Mouse (Mus musculus) stomach, embryonic 16.5 days (tissue): Measurements from ENCODE around the gene Cep70. TPM values are rescaled to one million over a fixed set of nuclear protein-coding genes. Genes with fewer than 3 reads are reported as not detected.
A peak's percentile ranks its signal among the peaks of the same experiment; 100 is the strongest.

Source experiments
- ATAC-seq: fragments of 200-750 bp; cut with Nextera tagmentation; 2 replicates; pipeline ENCODE4 v1.8.0; 2017; ENCODE audit warnings: moderate number of reproducible peaks, moderate TSS enrichment; ENCODE audit not compliant: insufficient read depth, low FRiP score
- H3K27ac ChIP-seq: fragments of 300-500 bp; sonication (generic); 2 replicates; pipeline ENCODE4 v1.5.1; 2014; ENCODE audit warnings: low read length
- H3K27me3 ChIP-seq: fragments of 300-500 bp; sonication (generic); 2 replicates; pipeline ENCODE4 v1.6.1; 2014; ENCODE audit warnings: low read length, control low read depth, mixed read lengths; ENCODE audit not compliant: control insufficient read depth, insufficient read depth
- H3K36me3 ChIP-seq: fragments of 300-500 bp; sonication (generic); 2 replicates; pipeline ENCODE4 v1.6.1; 2014; ENCODE audit warnings: low read length; ENCODE audit not compliant: control insufficient read depth, insufficient read depth
- H3K4me1 ChIP-seq: fragments of 300-500 bp; sonication (generic); 2 replicates; pipeline ENCODE4 v1.6.1; 2014; ENCODE audit warnings: low read length, control low read depth, mixed read lengths; ENCODE audit not compliant: control insufficient read depth, insufficient read depth
- H3K4me2 ChIP-seq: fragments of 300-500 bp; sonication (generic); 2 replicates; pipeline ENCODE4 v1.6.1; 2014; ENCODE audit warnings: low read depth, low read length, mixed read lengths
- H3K4me3 ChIP-seq: fragments of 300-500 bp; sonication (generic); replicated peaks from 2 replicates; pipeline ENCODE4 v1.5.1; 2014; ENCODE audit warnings: mild to moderate bottlenecking, low read length
- H3K9ac ChIP-seq: fragments of 300-500 bp; sonication (generic); 2 replicates; pipeline ENCODE4 v1.6.1; 2014; ENCODE audit warnings: low read length
- H3K9me3 ChIP-seq: fragments of 300-500 bp; sonication (generic); replicated peaks from 2 replicates; pipeline ENCODE4 v1.6.1; 2016; ENCODE audit warnings: low read length, control low read depth; ENCODE audit not compliant: control insufficient read depth
- WGBS: fragments of 180-500 bp; shearing (Covaris S2); extraction: QIAGEN DNeasy Blood & Tissue Kit; methylation state at CpG from one replicate; pipeline ENCODE4 v1.1.7; 2014; 5-methylcytosine and 5-hydroxymethylcytosine counted together
- polyA plus RNA-seq: library from polyadenylated mRNA; unstranded; fragments of >200 nt; fragmentation: Nextera tagmentation; extraction: Ambion mirVana; gene quantifications from 2 replicates; pipeline ENCODE4 v1.2.1, GENCODE M21; 2015

Gene Cep70
- polyA plus RNA-seq, 1 experiment from 2014 or later = 23.9 TPM

DNA sequence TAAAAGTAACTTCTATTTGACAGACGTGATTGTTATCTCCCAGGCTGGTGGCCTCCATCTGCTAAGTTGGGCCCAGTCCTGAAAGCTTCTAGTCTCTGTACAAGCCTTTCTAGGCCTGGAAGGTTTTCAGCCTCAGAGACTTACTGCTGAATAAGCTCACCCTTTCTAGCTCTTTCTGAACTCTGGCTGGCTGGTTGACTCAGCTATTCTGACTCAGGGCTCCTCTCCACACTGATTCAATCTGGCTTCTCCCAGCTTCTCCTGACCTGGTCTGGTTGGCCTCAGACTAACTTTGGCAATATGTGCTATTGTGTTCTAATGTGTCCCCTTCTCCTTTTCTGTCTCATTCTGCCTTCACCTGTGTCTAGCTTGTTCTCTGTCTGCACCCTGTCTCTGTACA is 3.9 kb upstream of the Cep70 start:
- no peak overlapping the region for H3K4me3 ChIP-seq
- H3K9ac ChIP-seq = no peak overlapping the region
- H3K27me3 ChIP-seq = no peaks in the 10 kb centered on the region
- H3K4me2 ChIP-seq = no peak overlapping the region
- no peak for ATAC-seq
- H3K36me3 ChIP-seq = no peaks in the 10 kb centered on the region
- 52% methylated on average over 1 of the region's 1 CpGs for WGBS
- peaks cover 10% of the 10 kb centered on the region; the same call in 1 of the 2 replicates for H3K4me1 ChIP-seq
- no peak overlapping the region for H3K27ac ChIP-seq
- no peaks in the 10 kb centered on the region for H3K9me3 ChIP-seq

DNA sequence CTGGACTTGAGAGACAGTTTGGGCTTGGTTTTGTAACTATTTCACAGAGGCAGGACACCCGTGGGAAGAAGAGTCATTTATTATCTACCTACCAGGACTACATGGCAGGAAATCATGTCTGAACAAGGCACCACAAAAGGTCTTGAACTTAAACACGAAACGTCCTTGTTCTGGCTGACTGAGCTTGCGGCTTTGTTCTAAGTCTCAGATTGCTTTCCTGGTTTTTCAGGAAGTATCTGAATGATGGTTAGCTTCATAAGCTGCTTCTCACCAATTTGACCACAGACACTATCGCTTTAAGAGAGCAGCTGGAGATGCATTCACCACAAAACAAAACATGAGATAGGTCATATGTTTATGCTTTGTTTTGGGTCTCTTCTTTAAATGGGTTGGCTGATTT is 2.6 kb upstream of the Cep70 start:
- peaks cover 10% of the 10 kb centered on the region; the same call in 1 of the 2 replicates for H3K4me1 ChIP-seq
- no peaks in the 10 kb centered on the region for H3K36me3 ChIP-seq
- H3K4me2 ChIP-seq = no peak overlapping the region
- WGBS = 61% methylated on average over 5 of the region's 5 CpGs
- no peaks in the 10 kb centered on the region for H3K27me3 ChIP-seq
- H3K9me3 ChIP-seq = no peaks in the 10 kb centered on the region
- no peak overlapping the region for H3K27ac ChIP-seq
- H3K9ac ChIP-seq = no peak overlapping the region
- no peak for ATAC-seq
- H3K4me3 ChIP-seq = no peak overlapping the region

DNA sequence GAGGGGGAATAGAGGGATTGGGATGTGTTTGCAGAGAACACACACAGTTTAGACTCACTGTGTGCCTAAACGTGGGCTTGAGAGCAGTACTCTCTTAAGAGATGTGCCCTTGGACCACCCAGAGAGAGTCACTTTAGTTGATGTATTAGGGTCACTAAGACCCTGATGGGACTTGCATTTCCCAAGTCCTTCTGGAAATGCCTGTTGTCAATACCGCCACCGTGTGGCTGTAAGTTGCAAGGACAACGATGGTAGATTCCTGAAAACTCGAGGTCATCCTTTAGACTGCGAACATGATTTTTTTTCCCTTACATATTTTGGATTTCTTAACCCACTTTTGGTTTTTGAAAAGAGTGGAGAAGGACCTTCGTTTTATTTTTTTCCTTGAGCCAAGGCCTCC is 1.1 kb upstream of the Cep70 start:
- WGBS = 2% methylated on average over 7 of the region's 7 CpGs
- Histone ChIP-seq H3K9ac (no peak overlapping the region), H3K27ac (no peak overlapping the region), H3K4me3 (no peak overlapping the region), H3K9me3 (no peaks in the 10 kb centered on the region), H3K4me2 (peak overlapping the region; percentile 81), H3K4me1 (peaks cover 10% of the 10 kb centered on the region; the same call in 1 of the 2 replicates), H3K27me3 (no peaks in the 10 kb centered on the region), H3K36me3 (0 out of 2 replicates have a peak, but pooled peaks cover 3% of the 10 kb centered on the region)
- ATAC-seq = no peak

DNA sequence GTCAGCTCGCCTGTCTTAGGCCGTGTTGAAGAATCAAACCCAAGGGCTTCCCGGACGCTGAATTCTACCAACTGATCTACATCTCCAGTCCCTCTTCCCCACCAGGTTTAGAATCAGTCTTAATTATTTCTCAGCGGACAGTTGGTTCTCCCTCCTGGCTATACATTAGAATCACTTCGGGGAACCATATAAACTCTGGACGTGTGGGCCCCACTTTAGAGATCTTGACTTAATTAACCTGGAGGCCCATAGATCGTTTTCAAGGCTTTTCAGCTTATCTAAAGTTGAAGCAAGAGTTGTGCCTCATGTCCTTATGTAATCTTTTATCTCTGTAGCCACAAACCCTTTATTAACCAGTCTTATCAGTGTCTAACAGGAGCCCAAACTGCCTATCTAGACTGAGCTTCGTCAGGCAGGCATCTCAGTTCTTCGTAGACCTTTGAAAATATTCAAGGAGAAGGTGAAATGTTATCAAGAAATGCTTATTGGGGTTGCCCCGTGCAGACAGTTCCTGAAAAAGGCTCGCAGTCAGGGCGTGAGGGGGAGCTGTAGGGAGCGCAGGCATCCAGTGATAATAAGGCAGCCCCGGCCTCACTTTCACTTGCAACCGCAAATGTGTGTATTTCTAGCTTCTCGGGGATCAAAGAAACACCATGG is 506 bp upstream of the Cep70 start:
- Histone ChIP-seq H3K27me3 (no peaks in the 10 kb centered on the region), H3K36me3 (0 out of 2 replicates have a peak, but pooled peaks cover 3% of the 10 kb centered on the region), H3K4me1 (peaks cover 10% of the 10 kb centered on the region; the same call in 1 of the 2 replicates), H3K4me2 (peak overlapping the region; percentile 81), H3K9ac (peak overlapping the region; percentile 68), H3K27ac (peak overlapping the region; percentile 74), H3K9me3 (no peaks in the 10 kb centered on the region), H3K4me3 (peak overlapping the region; percentile 92)
- 8% methylated on average over 17 of the region's 17 CpGs for WGBS
- peak; percentile 51 for ATAC-seq

DNA sequence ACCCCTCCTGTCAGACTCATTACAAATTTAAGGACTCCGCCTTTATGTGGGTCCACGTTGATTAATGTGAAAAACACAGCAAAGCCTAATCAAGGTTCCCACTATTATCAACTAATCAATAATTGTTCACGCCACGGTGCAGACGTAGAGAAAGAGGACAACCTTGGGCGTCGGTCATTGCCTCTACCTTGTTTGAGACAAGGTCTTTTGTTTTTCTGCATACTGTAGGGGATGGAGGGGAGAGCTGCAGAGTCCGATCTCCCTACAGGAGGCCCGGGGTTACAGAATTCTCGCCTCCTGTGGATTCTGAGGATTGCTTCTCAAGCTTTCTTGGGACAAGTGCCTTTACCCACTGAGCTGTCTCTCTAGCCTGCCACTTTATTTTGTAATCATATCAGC is 727 bp downstream of the Cep70 start:
- Histone ChIP-seq H3K9me3 (no peaks in the 10 kb centered on the region), H3K9ac (peak overlapping the region; percentile 84), H3K4me3 (peak overlapping the region; percentile 92), H3K36me3 (0 out of 2 replicates have a peak, but pooled peaks cover 3% of the 10 kb centered on the region), H3K27me3 (no peaks in the 10 kb centered on the region), H3K4me1 (peaks cover 10% of the 10 kb centered on the region; the same call in 1 of the 2 replicates), H3K4me2 (peak overlapping the region; percentile 81), H3K27ac (peak overlapping the region; percentile 66; the same call in 1 of the 2 replicates)
- WGBS = 2% methylated on average over 10 of the region's 10 CpGs
- no peak for ATAC-seq

DNA sequence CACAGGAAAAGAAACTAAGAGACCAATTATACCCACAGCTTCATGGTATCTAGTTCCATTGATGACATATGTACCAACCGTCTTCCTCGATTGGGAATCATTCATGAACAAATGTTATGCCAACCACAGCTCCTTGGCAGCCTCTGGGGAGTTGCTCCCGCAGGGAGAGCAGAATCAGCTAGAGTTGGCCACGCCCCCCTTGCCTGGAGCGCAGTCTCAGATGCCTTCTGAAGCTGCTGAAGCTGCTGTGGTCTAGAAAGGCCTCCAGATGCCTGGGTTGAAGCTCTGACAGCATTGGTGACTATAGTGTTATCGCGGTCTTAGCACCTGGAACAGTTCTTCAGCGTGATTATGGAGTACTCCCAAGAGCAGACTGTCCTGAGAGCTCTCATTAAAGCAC is 5.1 kb downstream of the Cep70 start:
- 0 out of 2 replicates have a peak, but pooled peaks cover 3% of the 10 kb centered on the region for H3K36me3 ChIP-seq
- 56% methylated on average over 8 of the region's 8 CpGs for WGBS
- no peak overlapping the region for H3K4me2 ChIP-seq
- no peak overlapping the region for H3K27ac ChIP-seq
- ATAC-seq = no peak
- H3K4me3 ChIP-seq = no peak overlapping the region
- H3K4me1 ChIP-seq = peaks cover 3% of the 10 kb centered on the region; the same call in 1 of the 2 replicates
- no peaks in the 10 kb centered on the region for H3K27me3 ChIP-seq
- H3K9ac ChIP-seq = no peak overlapping the region
- H3K9me3 ChIP-seq = no peaks in the 10 kb centered on the region

DNA sequence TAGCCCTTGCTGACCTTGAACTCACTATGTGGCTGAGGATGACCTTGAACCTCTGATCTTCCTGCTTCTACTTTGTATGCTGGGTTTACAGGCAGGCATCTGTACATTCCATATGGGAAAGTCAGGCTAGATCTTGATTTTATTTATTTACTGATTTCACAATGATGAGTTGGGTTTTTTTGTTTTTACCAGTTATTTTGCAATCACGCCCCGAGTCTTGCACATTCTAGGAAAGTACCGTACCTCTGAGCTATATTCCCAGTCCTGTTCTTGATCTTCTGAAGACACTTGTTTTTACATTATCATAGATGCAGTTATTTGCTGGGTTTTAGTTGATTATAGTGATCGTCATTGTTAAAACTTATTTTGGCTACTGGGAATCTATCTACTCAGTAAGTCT is 5.7 kb downstream of the Cep70 start:
- Histone ChIP-seq H3K9ac (no peak overlapping the region), H3K9me3 (no peaks in the 10 kb centered on the region), H3K27me3 (no peaks in the 10 kb centered on the region), H3K36me3 (0 out of 2 replicates have a peak, but pooled peaks cover 3% of the 10 kb centered on the region), H3K27ac (no peak overlapping the region), H3K4me2 (no peak overlapping the region), H3K4me1 (peaks cover 2% of the 10 kb centered on the region; the same call in 1 of the 2 replicates), H3K4me3 (no peak overlapping the region)
- WGBS = 93% methylated on average over 4 of the region's 4 CpGs
- no peak for ATAC-seq

DNA sequence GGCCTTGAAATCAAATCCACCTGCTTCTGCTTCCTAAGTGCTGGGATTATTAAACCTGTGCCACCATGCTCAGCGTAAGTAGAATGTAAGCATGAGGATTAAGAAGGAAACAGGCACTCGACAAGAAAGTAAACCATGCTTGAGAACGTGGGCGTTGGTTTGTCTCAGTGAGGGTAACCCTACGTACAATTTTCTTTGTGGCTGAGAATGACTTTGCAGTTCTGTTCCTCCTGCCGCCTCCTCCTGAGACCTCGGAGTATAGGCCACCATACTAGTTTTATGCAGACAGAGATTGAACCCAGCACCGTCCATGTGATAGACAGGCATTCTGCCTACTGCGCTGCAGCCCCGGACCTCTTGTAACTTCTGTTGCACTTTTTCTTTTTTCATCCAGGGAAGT is 10.7 kb downstream of the Cep70 start:
- Histone ChIP-seq H3K9ac (no peak overlapping the region), H3K4me2 (no peak overlapping the region), H3K27me3 (no peaks in the 10 kb centered on the region), H3K9me3 (no peaks in the 10 kb centered on the region), H3K27ac (no peak overlapping the region), H3K36me3 (0 out of 2 replicates have a peak, but pooled peaks cover 2% of the 10 kb centered on the region), H3K4me1 (no peaks in the 10 kb centered on the region), H3K4me3 (no peak overlapping the region)
- no peak for ATAC-seq
- 69% methylated on average over 10 of the region's 10 CpGs for WGBS

DNA sequence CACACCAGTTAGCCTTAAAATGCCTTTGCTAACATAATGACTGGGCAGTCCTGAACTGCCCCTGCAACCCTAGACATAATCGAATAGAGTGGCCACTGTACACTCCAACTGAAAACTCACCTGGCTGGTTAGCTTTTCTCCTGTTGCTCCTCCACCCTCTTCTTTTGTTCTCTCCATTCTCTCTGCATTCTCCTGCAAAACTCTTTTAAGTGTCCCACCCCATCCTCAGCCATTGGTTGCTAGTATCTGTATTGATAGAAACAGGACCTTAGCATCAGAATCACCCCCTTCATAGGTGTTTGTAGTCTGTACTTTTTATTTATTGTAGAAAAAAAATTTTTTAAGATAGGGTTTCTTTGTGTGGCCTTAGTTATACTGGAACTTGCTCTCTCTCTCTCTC is 13.0 kb downstream of the Cep70 start:
- WGBS = 79% methylated on average over 1 of the region's 1 CpGs
- ATAC-seq = no peak
- Histone ChIP-seq H3K9ac (no peak overlapping the region), H3K36me3 (0 out of 2 replicates have a peak, but pooled peaks cover 2% of the 10 kb centered on the region), H3K4me2 (no peak overlapping the region), H3K9me3 (no peaks in the 10 kb centered on the region), H3K27me3 (no peaks in the 10 kb centered on the region), H3K4me3 (no peak overlapping the region), H3K4me1 (no peaks in the 10 kb centered on the region), H3K27ac (no peak overlapping the region)
